Mouse (Mus musculus): ENCODE measurements at regions not wholly inside any gene's neighbourhood (a gene's known extent, or its start where the extent isn't known, plus 50 kb on each side); places are given as distances from the start of the nearest gene placed in this dataset.

DNA sequence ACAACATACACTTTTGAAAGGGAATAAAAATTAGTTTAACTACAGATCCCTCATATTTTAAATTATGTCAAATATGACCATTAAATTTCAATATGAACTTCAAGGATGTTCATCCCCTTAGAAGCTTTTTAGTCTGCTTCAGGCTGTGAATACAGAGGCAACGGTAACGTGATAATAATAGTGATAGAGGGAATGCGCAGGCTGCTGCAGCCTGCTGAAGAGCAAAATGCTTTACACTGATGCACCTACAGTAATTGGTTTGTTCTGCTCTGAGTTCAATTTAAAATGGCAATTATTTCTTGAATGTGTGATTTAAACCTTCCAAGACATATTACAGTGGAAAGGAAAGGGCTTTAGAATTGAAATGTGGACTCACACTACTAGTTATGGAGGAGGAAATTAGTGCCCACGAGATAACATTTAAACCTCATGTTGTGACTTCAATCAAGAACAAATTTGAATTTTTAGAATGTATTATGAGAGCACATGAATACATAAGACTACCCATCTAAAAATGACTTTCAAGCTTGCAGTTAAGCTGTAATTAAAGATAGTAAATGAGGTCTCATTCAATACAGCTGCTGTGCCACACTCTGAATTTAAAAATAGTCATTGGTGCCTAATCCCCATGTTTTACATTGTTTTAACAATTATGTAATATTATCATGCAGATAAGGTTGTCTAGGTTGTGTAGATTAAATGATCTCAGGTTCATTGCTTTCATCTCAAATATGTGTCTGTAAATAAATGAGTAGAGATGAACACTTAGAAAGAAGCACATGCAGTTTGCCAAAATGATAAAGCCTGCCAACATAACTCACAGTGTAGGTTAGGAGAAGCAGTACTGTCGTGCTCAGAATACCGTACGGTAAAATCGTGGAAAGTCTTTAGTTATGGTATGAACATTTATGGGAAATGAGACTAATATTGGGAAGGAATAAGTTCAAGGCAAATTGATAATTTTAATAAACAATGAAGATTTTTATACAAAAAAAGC lies 910.8 kb downstream of the Grik2 start:
- H3K27ac ChIP-seq = no peak overlapping the region
- H3K4me1 ChIP-seq = no peaks in the 10 kb centered on the region
- no peak overlapping the region for H3K4me2 ChIP-seq
- H3K36me3 ChIP-seq (ENCODE audit: poor library complexity, severe bottlenecking) = no peaks in the 10 kb centered on the region
- no peak overlapping the region for H3K9ac ChIP-seq
- peak; percentile 58; the same call in 1 of the 2 replicates for ATAC-seq
- no peaks in the 10 kb centered on the region for H3K9me3 ChIP-seq (replicated peaks)
- 75% methylated on average over 8 of the region's 8 CpGs for WGBS
- H3K27me3 ChIP-seq = no peaks in the 10 kb centered on the region
- H3K4me3 ChIP-seq = no peak overlapping the region

DNA sequence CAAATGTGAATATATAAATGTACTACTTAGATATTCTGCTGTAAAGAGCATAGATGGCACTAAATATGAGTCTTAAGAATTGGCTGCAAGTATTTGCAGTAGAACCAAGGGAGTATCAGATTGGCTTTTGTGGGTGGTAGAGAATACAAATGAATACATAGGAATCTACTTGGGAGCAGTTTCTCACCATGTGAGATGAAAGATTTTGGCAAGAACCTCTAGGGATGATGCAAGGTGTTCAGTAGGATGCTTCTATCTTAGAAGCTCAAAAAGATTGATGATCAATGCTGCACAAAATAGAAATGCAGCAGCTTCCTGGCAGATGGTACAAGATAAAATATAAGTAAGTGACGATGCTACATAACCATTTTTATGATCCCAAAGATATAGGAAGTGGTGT lies 915.6 kb downstream of the Grik2 start:
- Histone ChIP-seq H3K9ac (no peak overlapping the region), H3K4me2 (no peak overlapping the region), H3K4me3 (no peak overlapping the region), H3K4me1 (no peaks in the 10 kb centered on the region), H3K27me3 (no peaks in the 10 kb centered on the region), H3K9me3 (replicated peaks) (no peaks in the 10 kb centered on the region), H3K36me3 (ENCODE audit: poor library complexity, severe bottlenecking) (no peaks in the 10 kb centered on the region), H3K27ac (no peak overlapping the region)
- 85% methylated on average over 1 of the region's 1 CpGs for WGBS
- no peak for ATAC-seq

Data from forebrain, embryonic 13.5 days (tissue).